Mouse (Mus musculus): ENCODE measurements around the gene Sdccag8. TPM values are rescaled to one million over a fixed set of nuclear protein-coding genes. Genes with fewer than 3 reads are reported as not detected.

Sdccag8 gene
- polyA plus RNA-seq, 1 experiment = 13.3 TPM

- no peaks in the 10 kb centered on the region for H3K27me3 ChIP-seq (replicated peaks; ENCODE audit: control insufficient read depth, insufficient read depth, low read length)
- TF ChIP-seq CTCF (conservative IDR thresholded peaks at IDR 0.05; ENCODE audit: insufficient read depth, insufficient read length, low read depth, low read length) (no peak), POLR2A (IDR thresholded peaks at IDR 0.05; ENCODE audit: low read depth, low read length) (no peak)
- DNase-seq = no peak
- no peak overlapping the region for H3K27ac ChIP-seq (ENCODE audit: insufficient read depth, low read depth, low read length)
- no peaks in the 10 kb centered on the region for H3K4me1 ChIP-seq (ENCODE audit: control insufficient read depth, insufficient read depth, low read length)
- no peaks in the 10 kb centered on the region for H3K36me3 ChIP-seq (ENCODE audit: control insufficient read depth, insufficient read depth, low read length)
- H3K4me3 ChIP-seq (ENCODE audit: insufficient read depth, low read depth, low read length) = no peak overlapping the region
- 83% methylated on average over 6 of the region's 6 CpGs for WGBS
These were observed 196.3 kb downstream of the Sdccag8 start for GRCm38 (mm10) chr1:177010607-177011302.

- Histone ChIP-seq H3K36me3 (ENCODE audit: control insufficient read depth, insufficient read depth, low read length) (no peaks in the 10 kb centered on the region), H3K4me3 (ENCODE audit: insufficient read depth, low read depth, low read length) (no peak overlapping the region), H3K27me3 (replicated peaks; ENCODE audit: control insufficient read depth, insufficient read depth, low read length) (no peaks in the 10 kb centered on the region), H3K4me1 (ENCODE audit: control insufficient read depth, insufficient read depth, low read length) (no peaks in the 10 kb centered on the region), H3K27ac (ENCODE audit: insufficient read depth, low read depth, low read length) (no peak overlapping the region)
- DNase-seq = no peak
- TF ChIP-seq POLR2A (IDR thresholded peaks at IDR 0.05; ENCODE audit: low read depth, low read length) (no peak), CTCF (conservative IDR thresholded peaks at IDR 0.05; ENCODE audit: insufficient read depth, insufficient read length, low read depth, low read length) (no peak)
- 81% methylated on average over 13 of the region's 13 CpGs for WGBS
These were observed 197.2 kb downstream of the Sdccag8 start for GRCm38 (mm10) chr1:177011688-177012087.

GRCm38 (mm10) chr1:177012774-177013173 is 198.3 kb downstream of the Sdccag8 start:
- DNase-seq = no peak
- no peak for TF ChIP-seq POLR2A (IDR thresholded peaks at IDR 0.05; ENCODE audit: low read depth, low read length)
- no peak for TF ChIP-seq CTCF (conservative IDR thresholded peaks at IDR 0.05; ENCODE audit: insufficient read depth, insufficient read length, low read depth, low read length)
- H3K27ac ChIP-seq (ENCODE audit: insufficient read depth, low read depth, low read length) = no peak overlapping the region
- no peaks in the 10 kb centered on the region for H3K27me3 ChIP-seq (replicated peaks; ENCODE audit: control insufficient read depth, insufficient read depth, low read length)
- no peaks in the 10 kb centered on the region for H3K4me1 ChIP-seq (ENCODE audit: control insufficient read depth, insufficient read depth, low read length)
- no peaks in the 10 kb centered on the region for H3K36me3 ChIP-seq (ENCODE audit: control insufficient read depth, insufficient read depth, low read length)
- no peak overlapping the region for H3K4me3 ChIP-seq (ENCODE audit: insufficient read depth, low read depth, low read length)
- 85% methylated on average over 3 of the region's 3 CpGs for WGBS

- 78% methylated on average over 1 of the region's 1 CpGs for WGBS
- no peak overlapping the region for H3K27ac ChIP-seq (ENCODE audit: insufficient read depth, low read depth, low read length)
- H3K4me1 ChIP-seq (ENCODE audit: control insufficient read depth, insufficient read depth, low read length) = no peaks in the 10 kb centered on the region
- H3K36me3 ChIP-seq (ENCODE audit: control insufficient read depth, insufficient read depth, low read length) = no peaks in the 10 kb centered on the region
- no peaks in the 10 kb centered on the region for H3K27me3 ChIP-seq (replicated peaks; ENCODE audit: control insufficient read depth, insufficient read depth, low read length)
- TF ChIP-seq POLR2A (IDR thresholded peaks at IDR 0.05; ENCODE audit: low read depth, low read length) = no peak
- no peak for TF ChIP-seq CTCF (conservative IDR thresholded peaks at IDR 0.05; ENCODE audit: insufficient read depth, insufficient read length, low read depth, low read length)
- DNase-seq = peak; percentile 36
- H3K4me3 ChIP-seq (ENCODE audit: insufficient read depth, low read depth, low read length) = no peak overlapping the region
These were observed 198.9 kb downstream of the Sdccag8 start for GRCm38 (mm10) chr1:177013313-177013712.

GRCm38 (mm10) chr1:177013776-177014175 is 199.3 kb downstream of the Sdccag8 start:
- Histone ChIP-seq H3K36me3 (ENCODE audit: control insufficient read depth, insufficient read depth, low read length) (no peaks in the 10 kb centered on the region), H3K4me1 (ENCODE audit: control insufficient read depth, insufficient read depth, low read length) (no peaks in the 10 kb centered on the region), H3K4me3 (ENCODE audit: insufficient read depth, low read depth, low read length) (no peak overlapping the region), H3K27me3 (replicated peaks; ENCODE audit: control insufficient read depth, insufficient read depth, low read length) (no peaks in the 10 kb centered on the region), H3K27ac (ENCODE audit: insufficient read depth, low read depth, low read length) (no peak overlapping the region)
- no peak for DNase-seq
- WGBS = 81% methylated on average over 3 of the region's 3 CpGs
- no peak for TF ChIP-seq CTCF (conservative IDR thresholded peaks at IDR 0.05; ENCODE audit: insufficient read depth, insufficient read length, low read depth, low read length)
- TF ChIP-seq POLR2A (IDR thresholded peaks at IDR 0.05; ENCODE audit: low read depth, low read length) = no peak

- Histone ChIP-seq H3K27ac (ENCODE audit: insufficient read depth, low read depth, low read length) (peak overlapping the region; percentile 31; the same call in 1 of the 2 replicates), H3K4me3 (ENCODE audit: insufficient read depth, low read depth, low read length) (no peak overlapping the region)
- WGBS = 59% methylated on average over 2 of the region's 2 CpGs
These were observed 199.9 kb downstream of the Sdccag8 start for GRCm38 (mm10) chr1:177014346-177014745.

GRCm38 (mm10) chr1:177014921-177015439 is 200.5 kb downstream of the Sdccag8 start:
- H3K4me1 ChIP-seq (ENCODE audit: control insufficient read depth, insufficient read depth, low read length) = no peaks in the 10 kb centered on the region
- no peak overlapping the region for H3K4me3 ChIP-seq (ENCODE audit: insufficient read depth, low read depth, low read length)
- H3K27ac ChIP-seq (ENCODE audit: insufficient read depth, low read depth, low read length) = peak overlapping the region; percentile 31; the same call in 1 of the 2 replicates
- WGBS = 56% methylated on average over 6 of the region's 6 CpGs
- H3K27me3 ChIP-seq (replicated peaks; ENCODE audit: control insufficient read depth, insufficient read depth, low read length) = no peaks in the 10 kb centered on the region
- H3K36me3 ChIP-seq (ENCODE audit: control insufficient read depth, insufficient read depth, low read length) = no peaks in the 10 kb centered on the region
- DNase-seq = no peak
- TF ChIP-seq POLR2A (IDR thresholded peaks at IDR 0.05; ENCODE audit: low read depth, low read length) = no peak
- TF ChIP-seq CTCF (conservative IDR thresholded peaks at IDR 0.05; ENCODE audit: insufficient read depth, insufficient read length, low read depth, low read length) = no peak

More at GRCm38 (mm10) chr1:177014346-177014745, 199.9 kb downstream of the Sdccag8 start:
- Histone ChIP-seq H3K27me3 (replicated peaks; ENCODE audit: control insufficient read depth, insufficient read depth, low read length) (no peaks in the 10 kb centered on the region), H3K36me3 (ENCODE audit: control insufficient read depth, insufficient read depth, low read length) (no peaks in the 10 kb centered on the region), H3K4me1 (ENCODE audit: control insufficient read depth, insufficient read depth, low read length) (no peaks in the 10 kb centered on the region)
- DNase-seq = peak; percentile 14
- no peak for TF ChIP-seq CTCF (conservative IDR thresholded peaks at IDR 0.05; ENCODE audit: insufficient read depth, insufficient read length, low read depth, low read length)
- TF ChIP-seq POLR2A (IDR thresholded peaks at IDR 0.05; ENCODE audit: low read depth, low read length) = no peak
